Mouse (Mus musculus): ENCODE results near the gene Lrrc4c. TPM values are rescaled to one million over a fixed set of nuclear protein-coding genes. Genes with fewer than 3 reads are reported as not detected.

Gene Lrrc4c
- polyA plus RNA-seq, 1 experiment from 2014 or later, result 4.9 TPM

DNA sequence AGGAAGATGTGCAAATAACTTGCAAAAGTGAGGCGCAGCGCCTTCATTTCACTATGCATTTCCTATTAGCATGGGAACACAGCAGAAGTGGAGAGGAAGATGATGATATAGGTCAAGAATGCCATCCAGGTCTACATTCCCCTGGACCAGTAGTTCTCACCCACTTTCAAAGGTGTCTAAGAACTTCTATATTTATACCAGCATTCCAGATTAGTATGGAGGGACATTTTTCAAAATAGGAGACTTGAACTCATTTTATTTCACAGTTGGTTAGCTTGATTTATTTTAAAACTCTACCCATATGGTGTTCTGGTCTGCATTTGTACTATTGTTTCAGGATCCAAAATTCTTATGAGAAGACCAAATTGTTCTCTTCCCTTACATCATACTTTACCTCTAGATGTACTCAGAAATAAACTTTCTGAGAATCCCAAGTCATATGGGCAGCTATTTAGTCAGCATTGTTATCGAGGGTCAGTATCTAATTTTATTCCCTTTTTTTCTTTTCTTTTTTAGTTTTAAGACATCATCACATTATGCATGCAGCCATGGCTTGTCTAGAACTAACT, 833.7 kb downstream of the Lrrc4c start:
- Histone ChIP-seq H3K4me1 (replicated peaks; ENCODE audit: control insufficient read depth, insufficient read depth, low read length) (no peaks in the 10 kb centered on the region), H3K4me3 (ENCODE audit: low read depth, low read length) (no peak overlapping the region), H3K4me2 (replicated peaks; ENCODE audit: low read depth, low read length) (no peak overlapping the region), H3K9me3 (ENCODE audit: control insufficient read depth, low read length) (no peaks in the 10 kb centered on the region), H3K27ac (ENCODE audit: low read depth, low read length) (no peak overlapping the region), H3K9ac (ENCODE audit: low read depth, low read length) (no peak overlapping the region), H3K36me3 (ENCODE audit: control insufficient read depth, insufficient read depth, low read length) (no peaks in the 10 kb centered on the region), H3K27me3 (ENCODE audit: control insufficient read depth, insufficient read depth, low read length) (no peaks in the 10 kb centered on the region)
- no peak for ATAC-seq (ENCODE audit: low FRiP score)
- DNase-seq (ENCODE audit: low spot score), result no peak
- 96% methylated on average over 3 of the region's 3 CpGs for WGBS

DNA sequence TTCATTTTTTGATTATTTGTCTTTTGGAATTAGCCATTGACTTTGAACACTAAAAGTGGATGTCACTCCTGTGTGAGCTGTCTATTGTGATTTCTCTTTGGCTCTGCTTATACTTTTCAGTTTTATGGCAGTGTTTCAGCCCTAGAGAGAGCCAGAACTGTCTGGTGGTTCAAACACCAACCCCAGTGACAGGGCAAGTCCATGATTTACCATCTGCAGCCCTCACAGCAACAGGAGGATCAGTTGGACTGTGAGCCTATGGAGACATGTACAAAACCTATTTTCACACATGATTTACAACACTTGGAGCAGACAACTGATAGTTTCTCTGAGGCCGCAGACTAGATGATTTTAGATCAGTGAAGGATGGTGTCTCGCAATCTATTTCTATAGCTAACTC, 847.8 kb downstream of the Lrrc4c start:
- 89% methylated on average over 2 of the region's 2 CpGs for WGBS

DNA sequence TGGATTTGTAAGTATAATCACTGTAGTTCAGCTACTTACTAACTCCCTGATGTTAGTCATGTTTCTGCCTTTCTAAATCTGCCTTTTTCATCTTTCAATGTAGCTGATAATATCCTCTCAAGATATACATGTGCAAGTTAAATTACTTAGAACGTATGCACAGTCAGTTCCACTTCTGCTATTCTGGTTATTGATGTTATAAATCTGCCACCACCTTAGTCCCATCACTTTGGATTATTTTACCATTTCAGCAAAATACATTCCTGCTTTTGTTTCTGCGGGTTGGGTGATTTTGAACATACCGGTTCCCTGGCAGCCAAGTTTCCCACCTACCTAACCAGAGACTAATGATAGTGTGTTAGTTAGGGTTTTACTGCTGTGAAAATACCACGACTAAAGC, 860.4 kb downstream of the Lrrc4c start:
- WGBS, result 91% methylated on average over 4 of the region's 4 CpGs
- ATAC-seq (ENCODE audit: low FRiP score) (no peak), DNase-seq (ENCODE audit: low spot score) (no peak)

More for the DNA sequence above, 847.8 kb downstream of the Lrrc4c start:
- H3K9me3 ChIP-seq (ENCODE audit: control insufficient read depth, low read length), result no peaks in the 10 kb centered on the region
- H3K4me3 ChIP-seq (ENCODE audit: low read depth, low read length), result no peak overlapping the region
- DNase-seq (ENCODE audit: low spot score), result no peak
- H3K4me1 ChIP-seq (replicated peaks; ENCODE audit: control insufficient read depth, insufficient read depth, low read length), result no peaks in the 10 kb centered on the region
- H3K36me3 ChIP-seq (ENCODE audit: control insufficient read depth, insufficient read depth, low read length), result no peaks in the 10 kb centered on the region
- no peaks in the 10 kb centered on the region for H3K27me3 ChIP-seq (ENCODE audit: control insufficient read depth, insufficient read depth, low read length)
- no peak overlapping the region for H3K27ac ChIP-seq (ENCODE audit: low read depth, low read length)
- H3K4me2 ChIP-seq (replicated peaks; ENCODE audit: low read depth, low read length), result no peak overlapping the region
- ATAC-seq (ENCODE audit: low FRiP score), result no peak
- H3K9ac ChIP-seq (ENCODE audit: low read depth, low read length), result no peak overlapping the region

GRCm38 (mm10) chr2:97196968-97197606, 879.1 kb downstream of the Lrrc4c start:
- Histone ChIP-seq H3K4me3 (ENCODE audit: low read depth, low read length) (no peak overlapping the region), H3K36me3 (ENCODE audit: control insufficient read depth, insufficient read depth, low read length) (no peaks in the 10 kb centered on the region), H3K9ac (ENCODE audit: low read depth, low read length) (no peak overlapping the region), H3K4me1 (replicated peaks; ENCODE audit: control insufficient read depth, insufficient read depth, low read length) (no peaks in the 10 kb centered on the region), H3K27me3 (ENCODE audit: control insufficient read depth, insufficient read depth, low read length) (no peaks in the 10 kb centered on the region), H3K27ac (ENCODE audit: low read depth, low read length) (0 out of 2 replicates have a peak overlapping the region, but pooled peaks have one; percentile 10), H3K4me2 (replicated peaks; ENCODE audit: low read depth, low read length) (no peak overlapping the region), H3K9me3 (ENCODE audit: control insufficient read depth, low read length) (no peaks in the 10 kb centered on the region)
- ATAC-seq (ENCODE audit: low FRiP score) (peak; percentile 77), DNase-seq (ENCODE audit: low spot score) (peak; percentile 19)
- WGBS, result 40% methylated on average over 4 of the region's 4 CpGs

More for the DNA sequence above, 860.4 kb downstream of the Lrrc4c start:
- Histone ChIP-seq H3K4me2 (replicated peaks; ENCODE audit: low read depth, low read length) (no peak overlapping the region), H3K4me3 (ENCODE audit: low read depth, low read length) (no peak overlapping the region), H3K27ac (ENCODE audit: low read depth, low read length) (no peak overlapping the region), H3K9ac (ENCODE audit: low read depth, low read length) (no peak overlapping the region), H3K9me3 (ENCODE audit: control insufficient read depth, low read length) (no peaks in the 10 kb centered on the region), H3K27me3 (ENCODE audit: control insufficient read depth, insufficient read depth, low read length) (no peaks in the 10 kb centered on the region), H3K36me3 (ENCODE audit: control insufficient read depth, insufficient read depth, low read length) (no peaks in the 10 kb centered on the region), H3K4me1 (replicated peaks; ENCODE audit: control insufficient read depth, insufficient read depth, low read length) (no peaks in the 10 kb centered on the region)

DNA sequence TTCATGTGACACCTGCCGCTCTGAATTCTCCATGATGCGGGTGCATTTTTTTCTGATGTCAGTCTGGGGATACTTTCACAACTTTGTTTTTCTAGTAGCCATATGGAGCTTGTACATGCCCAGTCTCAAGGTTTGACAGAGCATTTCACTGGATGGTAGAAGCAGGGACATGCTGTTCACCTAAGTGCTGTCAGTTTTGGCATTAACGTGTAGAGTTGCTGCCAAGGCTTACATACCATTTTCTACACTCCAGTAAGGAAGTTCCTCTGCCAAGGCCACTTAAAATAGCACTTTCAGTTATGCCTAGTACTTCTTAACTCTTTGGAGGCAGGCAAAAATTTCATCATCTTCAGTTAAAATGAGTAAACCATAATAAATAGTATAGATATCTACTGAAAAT, 915.0 kb downstream of the Lrrc4c start:
- Histone ChIP-seq H3K4me2 (replicated peaks; ENCODE audit: low read depth, low read length) (no peak overlapping the region), H3K4me1 (replicated peaks; ENCODE audit: control insufficient read depth, insufficient read depth, low read length) (no peaks in the 10 kb centered on the region), H3K9ac (ENCODE audit: low read depth, low read length) (no peak overlapping the region), H3K4me3 (ENCODE audit: low read depth, low read length) (no peak overlapping the region), H3K27me3 (ENCODE audit: control insufficient read depth, insufficient read depth, low read length) (no peaks in the 10 kb centered on the region), H3K36me3 (ENCODE audit: control insufficient read depth, insufficient read depth, low read length) (no peaks in the 10 kb centered on the region), H3K27ac (ENCODE audit: low read depth, low read length) (no peak overlapping the region), H3K9me3 (ENCODE audit: control insufficient read depth, low read length) (no peaks in the 10 kb centered on the region)
- WGBS, result 92% methylated on average over 3 of the region's 3 CpGs
- ATAC-seq (ENCODE audit: low FRiP score) (no peak), DNase-seq (ENCODE audit: low spot score) (no peak)

DNA sequence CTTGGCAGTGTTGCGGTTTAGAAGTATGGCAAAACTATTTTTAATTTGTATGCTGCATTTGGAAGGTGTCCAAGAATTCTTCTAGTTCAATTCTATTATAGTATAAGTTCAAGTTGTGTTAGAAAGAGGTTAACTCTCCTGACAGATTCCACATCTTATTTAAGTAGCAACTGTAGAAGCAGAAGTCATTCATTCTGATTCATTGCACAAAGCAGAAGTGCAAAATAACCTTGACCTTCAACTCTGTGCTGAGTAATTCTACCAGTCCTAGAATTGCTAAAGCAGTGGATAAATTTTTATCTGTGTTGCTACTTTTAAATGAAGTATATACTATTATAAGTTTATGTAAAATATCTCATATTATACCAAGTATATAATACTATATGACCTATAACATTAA, 916.1 kb downstream of the Lrrc4c start:
- DNase-seq (ENCODE audit: low spot score), result no peak
- no peak overlapping the region for H3K4me3 ChIP-seq (ENCODE audit: low read depth, low read length)
- 91% methylated on average over 1 of the region's 1 CpGs for WGBS
- H3K9ac ChIP-seq (ENCODE audit: low read depth, low read length), result no peak overlapping the region
- H3K4me1 ChIP-seq (replicated peaks; ENCODE audit: control insufficient read depth, insufficient read depth, low read length), result no peaks in the 10 kb centered on the region
- H3K36me3 ChIP-seq (ENCODE audit: control insufficient read depth, insufficient read depth, low read length), result no peaks in the 10 kb centered on the region
- no peak overlapping the region for H3K27ac ChIP-seq (ENCODE audit: low read depth, low read length)
- H3K27me3 ChIP-seq (ENCODE audit: control insufficient read depth, insufficient read depth, low read length), result no peaks in the 10 kb centered on the region
- H3K4me2 ChIP-seq (replicated peaks; ENCODE audit: low read depth, low read length), result no peak overlapping the region
- H3K9me3 ChIP-seq (ENCODE audit: control insufficient read depth, low read length), result no peaks in the 10 kb centered on the region
- ATAC-seq (ENCODE audit: low FRiP score), result no peak

DNA sequence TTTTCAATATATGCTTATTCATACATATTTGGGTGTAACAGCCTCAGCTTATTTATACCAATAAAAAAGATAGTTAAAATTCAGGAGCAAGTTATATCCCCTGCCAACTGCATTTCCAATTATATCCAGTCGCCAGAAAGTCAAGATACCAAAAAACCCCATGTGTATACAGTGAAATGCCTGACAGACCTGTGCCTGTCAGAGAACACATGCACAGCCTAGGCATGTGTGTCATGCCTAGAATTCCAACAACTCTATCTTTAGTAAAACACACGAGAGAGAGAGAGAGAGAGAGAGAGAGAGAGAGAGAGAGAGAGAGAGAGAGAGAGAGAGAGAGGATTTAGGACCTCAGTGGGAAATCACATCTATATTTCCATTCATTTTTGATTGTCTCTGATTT, 956.7 kb downstream of the Lrrc4c start:
- 57% methylated on average over 2 of the region's 2 CpGs for WGBS
- Histone ChIP-seq H3K4me3 (ENCODE audit: low read depth, low read length) (no peak overlapping the region), H3K9ac (ENCODE audit: low read depth, low read length) (no peak overlapping the region), H3K27ac (ENCODE audit: low read depth, low read length) (no peak overlapping the region), H3K9me3 (ENCODE audit: control insufficient read depth, low read length) (no peaks in the 10 kb centered on the region), H3K4me1 (replicated peaks; ENCODE audit: control insufficient read depth, insufficient read depth, low read length) (no peaks in the 10 kb centered on the region), H3K27me3 (ENCODE audit: control insufficient read depth, insufficient read depth, low read length) (no peaks in the 10 kb centered on the region), H3K36me3 (ENCODE audit: control insufficient read depth, insufficient read depth, low read length) (no peaks in the 10 kb centered on the region), H3K4me2 (replicated peaks; ENCODE audit: low read depth, low read length) (no peak overlapping the region)
- no peak for DNase-seq (ENCODE audit: low spot score)
- ATAC-seq (ENCODE audit: low FRiP score), result no peak

DNA sequence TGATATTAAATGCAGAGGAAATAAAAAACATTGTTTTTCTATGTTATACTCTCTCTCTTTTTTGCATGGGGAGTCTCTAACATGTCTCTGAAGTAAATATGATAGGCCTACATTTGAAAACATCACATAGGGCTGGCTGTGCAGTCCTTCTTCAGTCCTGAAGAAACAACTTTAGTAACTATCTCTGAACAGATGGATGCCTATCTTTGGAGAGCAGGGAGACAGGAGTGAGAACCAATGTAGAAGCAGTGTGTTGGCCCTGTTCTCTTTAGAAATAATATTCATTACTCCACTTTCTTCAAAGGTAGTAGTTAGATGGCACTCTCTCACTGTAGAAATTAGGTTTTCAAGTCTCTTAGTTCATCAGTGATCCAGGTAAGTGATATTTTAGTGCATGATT, 967.0 kb downstream of the Lrrc4c start:
- Histone ChIP-seq H3K4me3 (ENCODE audit: low read depth, low read length) (no peak overlapping the region), H3K27me3 (ENCODE audit: control insufficient read depth, insufficient read depth, low read length) (no peaks in the 10 kb centered on the region), H3K27ac (ENCODE audit: low read depth, low read length) (no peak overlapping the region), H3K4me1 (replicated peaks; ENCODE audit: control insufficient read depth, insufficient read depth, low read length) (no peaks in the 10 kb centered on the region), H3K36me3 (ENCODE audit: control insufficient read depth, insufficient read depth, low read length) (no peaks in the 10 kb centered on the region), H3K9me3 (ENCODE audit: control insufficient read depth, low read length) (no peaks in the 10 kb centered on the region), H3K9ac (ENCODE audit: low read depth, low read length) (no peak overlapping the region), H3K4me2 (replicated peaks; ENCODE audit: low read depth, low read length) (no peak overlapping the region)
- DNase-seq (ENCODE audit: low spot score), result no peak
- ATAC-seq (ENCODE audit: low FRiP score), result no peak

DNA sequence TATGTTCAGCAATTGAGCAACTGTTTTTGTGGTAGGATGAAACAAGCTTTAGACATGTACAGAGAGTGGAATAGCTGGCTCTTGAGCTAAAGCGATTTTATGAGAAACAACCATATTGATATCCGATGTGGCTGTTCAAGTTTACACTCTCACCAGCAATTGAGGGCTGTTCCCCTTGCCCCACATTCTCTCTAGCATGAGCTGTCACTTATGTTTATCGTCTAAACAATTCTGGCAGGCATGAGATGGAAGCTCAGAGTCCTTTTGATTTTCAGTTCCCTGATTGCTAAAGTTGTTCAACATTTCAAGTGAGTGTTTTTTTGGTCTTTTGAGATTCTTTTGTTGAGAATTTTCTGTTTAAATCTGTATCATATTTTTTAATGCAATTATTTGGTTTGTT, 976.2 kb downstream of the Lrrc4c start:
- Histone ChIP-seq H3K9ac (ENCODE audit: low read depth, low read length) (no peak overlapping the region), H3K27me3 (ENCODE audit: control insufficient read depth, insufficient read depth, low read length) (no peaks in the 10 kb centered on the region), H3K4me3 (ENCODE audit: low read depth, low read length) (no peak overlapping the region), H3K36me3 (ENCODE audit: control insufficient read depth, insufficient read depth, low read length) (no peaks in the 10 kb centered on the region), H3K27ac (ENCODE audit: low read depth, low read length) (no peak overlapping the region), H3K4me1 (replicated peaks; ENCODE audit: control insufficient read depth, insufficient read depth, low read length) (no peaks in the 10 kb centered on the region), H3K4me2 (replicated peaks; ENCODE audit: low read depth, low read length) (no peak overlapping the region), H3K9me3 (ENCODE audit: control insufficient read depth, low read length) (no peaks in the 10 kb centered on the region)
- WGBS, result 89% methylated on average over 3 of the region's 3 CpGs
- DNase-seq (ENCODE audit: low spot score), result no peak
- no peak for ATAC-seq (ENCODE audit: low FRiP score)
